Mouse (Mus musculus) megakaryocyte, embryonic 14.5 days (primary cell): ENCODE results near the gene Dph1.

ENCODE experiments used
- FLI1 ChIP-seq: IDR thresholded peaks from 2 replicates; pipeline ENCODE4 v1.6.1; 2012; ENCODE audit warnings: low read length, inconsistent platforms, mixed read lengths
- GATA1 ChIP-seq: IDR thresholded peaks from 3 replicates; pipeline ENCODE4 v1.6.1; 2012; ENCODE audit warnings: mixed read lengths, low read length, inconsistent platforms, borderline replicate concordance

- no peak for TF ChIP-seq GATA1
- no peak for TF ChIP-seq FLI1
Observed at GRCm38 (mm10) chr11:75164051-75164450, 27.0 kb downstream of the Dph1 start.
